Mouse (Mus musculus): Measurements from ENCODE around the gene Dock8.
"Not testable (repeated sequence)": the region's sequence is repeated elsewhere in the genome, so short reads cannot be mapped to it uniquely, and the experiment has no call there.

The Dock8 gene

GRCm38 (mm10) chr19:24998561-24998960 is 773 bp upstream of the Dock8 start:
- no peak for DNase-seq (ENCODE audit: low spot score in 2 of 2)

- no peak for DNase-seq (ENCODE audit: low spot score in 2 of 2)
These were observed 819 bp downstream of the Dock8 start for GRCm38 (mm10) chr19:25000153-25000552.

GRCm38 (mm10) chr19:25002032-25002431 is 2.7 kb downstream of the Dock8 start:
- no peak for DNase-seq (ENCODE audit: low spot score in 2 of 2)

- peak in 1 of 2 experiments; percentile 57 for DNase-seq (ENCODE audit: low spot score in 2 of 2)
These were observed 3.5 kb downstream of the Dock8 start for GRCm38 (mm10) chr19:25002828-25003227.

GRCm38 (mm10) chr19:25003810-25004209 is 4.5 kb downstream of the Dock8 start:
- no peak for DNase-seq (ENCODE audit: low spot score in 2 of 2)

- DNase-seq (ENCODE audit: low spot score in 2 of 2) = no peak
These were observed 7.4 kb downstream of the Dock8 start for GRCm38 (mm10) chr19:25006686-25007085.

- no peak for DNase-seq (ENCODE audit: low spot score in 2 of 2)
These were observed 9.2 kb downstream of the Dock8 start for GRCm38 (mm10) chr19:25008509-25008908.

GRCm38 (mm10) chr19:25022766-25023165 is 23.4 kb downstream of the Dock8 start:
- no peak for DNase-seq (ENCODE audit: low spot score in 2 of 2)

- no peak for DNase-seq (ENCODE audit: low spot score in 2 of 2)
These were observed 32.4 kb downstream of the Dock8 start for GRCm38 (mm10) chr19:25031765-25032164.

- DNase-seq (ENCODE audit: low spot score in 2 of 2) = not testable (repeated sequence)
These were observed 33.7 kb downstream of the Dock8 start for GRCm38 (mm10) chr19:25033008-25033407.

GRCm38 (mm10) chr19:25035825-25036224 is 36.5 kb downstream of the Dock8 start:
- DNase-seq (ENCODE audit: low spot score in 2 of 2) = no peak

GRCm38 (mm10) chr19:25036784-25037183 is 37.5 kb downstream of the Dock8 start:
- no peak for DNase-seq (ENCODE audit: low spot score in 2 of 2)

GRCm38 (mm10) chr19:25037249-25037648 is 37.9 kb downstream of the Dock8 start:
- no peak for DNase-seq (ENCODE audit: low spot score in 2 of 2)

GRCm38 (mm10) chr19:25038293-25038692 is 39.0 kb downstream of the Dock8 start:
- no peak for DNase-seq (ENCODE audit: low spot score in 2 of 2)

- DNase-seq (ENCODE audit: low spot score in 2 of 2) = no peak
These were observed 41.9 kb downstream of the Dock8 start for GRCm38 (mm10) chr19:25041209-25041608.

- DNase-seq (ENCODE audit: low spot score in 2 of 2) = no peak
These were observed 43.6 kb downstream of the Dock8 start for GRCm38 (mm10) chr19:25042973-25043372.

GRCm38 (mm10) chr19:25044057-25044456 is 44.7 kb downstream of the Dock8 start:
- no peak for DNase-seq (ENCODE audit: low spot score in 2 of 2)

GRCm38 (mm10) chr19:25052355-25052754 is 53.0 kb downstream of the Dock8 start:
- peak; percentile 31 to 60 for DNase-seq (ENCODE audit: low spot score in 2 of 2)

- DNase-seq (ENCODE audit: low spot score in 2 of 2) = no peak
These were observed 53.8 kb downstream of the Dock8 start for GRCm38 (mm10) chr19:25053152-25053551.

GRCm38 (mm10) chr19:25055025-25055424 is 55.7 kb downstream of the Dock8 start:
- no peak for DNase-seq (ENCODE audit: low spot score in 2 of 2)

GRCm38 (mm10) chr19:25055559-25055958 is 56.2 kb downstream of the Dock8 start:
- no peak for DNase-seq (ENCODE audit: low spot score in 2 of 2)

- DNase-seq (ENCODE audit: low spot score in 2 of 2) = no peak
These were observed 56.9 kb downstream of the Dock8 start for GRCm38 (mm10) chr19:25056224-25056623.

GRCm38 (mm10) chr19:25057826-25058225 is 58.5 kb downstream of the Dock8 start:
- DNase-seq (ENCODE audit: low spot score in 2 of 2) = no peak

GRCm38 (mm10) chr19:25059847-25060364 is 60.6 kb downstream of the Dock8 start:
- no peak for DNase-seq (ENCODE audit: low spot score in 2 of 2)

Measured in spleen, postnatal 10 days (tissue).